Mouse (Mus musculus): Measurements from ENCODE around the gene Isca2. TPM values are rescaled to one million over a fixed set of nuclear protein-coding genes. Genes with fewer than 3 reads are reported as not detected.
A peak's percentile ranks its signal among the peaks of the same experiment; 100 is the strongest.

The Isca2 gene
- total RNA-seq, 2 experiments from 2014 or later = 66.2 to 81.7 TPM

DNA sequence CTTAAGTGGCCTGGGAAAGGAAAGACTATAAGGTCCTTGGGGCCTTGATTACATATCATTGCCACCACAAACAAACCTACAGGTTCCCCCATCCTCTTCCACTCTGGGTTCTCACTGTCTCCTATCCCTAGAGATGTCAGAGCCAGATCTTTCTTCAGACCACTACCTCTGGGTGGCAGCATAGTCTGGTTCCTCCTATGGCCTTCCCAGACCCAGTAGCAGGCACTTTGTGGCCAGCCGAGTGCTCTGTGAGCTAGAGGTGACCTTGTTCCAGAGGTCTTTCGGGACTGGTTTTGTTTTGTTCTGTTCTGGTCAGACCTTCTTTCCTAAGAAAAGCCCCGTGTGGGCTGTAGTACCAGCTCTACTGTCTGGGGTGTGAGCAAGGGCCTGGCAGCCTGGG is 39.0 kb downstream of the Isca2 start:
- no peak for ATAC-seq (replicated peaks; ENCODE audit: poor library complexity, severe bottlenecking)

DNA sequence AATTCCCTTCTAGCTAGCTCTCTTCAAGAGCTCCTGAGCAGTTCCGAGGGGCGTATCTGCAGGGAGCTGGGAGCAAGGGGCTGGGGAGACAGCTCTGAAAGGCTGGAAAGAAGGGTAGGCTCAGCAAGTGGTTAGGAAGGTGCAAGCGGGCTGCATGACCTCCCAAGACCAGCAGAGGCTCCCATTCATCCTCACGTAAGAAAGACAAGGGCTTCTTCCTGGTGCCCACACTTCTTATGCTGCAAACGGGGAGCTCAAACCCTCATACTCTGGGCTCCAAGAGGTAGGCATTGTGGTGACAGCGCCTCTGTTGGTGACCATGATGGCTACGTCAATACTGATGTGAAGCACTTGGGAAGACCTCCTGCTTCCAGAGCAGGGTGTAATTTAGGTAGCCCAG is 40.7 kb downstream of the Isca2 start:
- no peak; the same call in 1 of the 2 replicates for ATAC-seq (replicated peaks; ENCODE audit: poor library complexity, severe bottlenecking)

DNA sequence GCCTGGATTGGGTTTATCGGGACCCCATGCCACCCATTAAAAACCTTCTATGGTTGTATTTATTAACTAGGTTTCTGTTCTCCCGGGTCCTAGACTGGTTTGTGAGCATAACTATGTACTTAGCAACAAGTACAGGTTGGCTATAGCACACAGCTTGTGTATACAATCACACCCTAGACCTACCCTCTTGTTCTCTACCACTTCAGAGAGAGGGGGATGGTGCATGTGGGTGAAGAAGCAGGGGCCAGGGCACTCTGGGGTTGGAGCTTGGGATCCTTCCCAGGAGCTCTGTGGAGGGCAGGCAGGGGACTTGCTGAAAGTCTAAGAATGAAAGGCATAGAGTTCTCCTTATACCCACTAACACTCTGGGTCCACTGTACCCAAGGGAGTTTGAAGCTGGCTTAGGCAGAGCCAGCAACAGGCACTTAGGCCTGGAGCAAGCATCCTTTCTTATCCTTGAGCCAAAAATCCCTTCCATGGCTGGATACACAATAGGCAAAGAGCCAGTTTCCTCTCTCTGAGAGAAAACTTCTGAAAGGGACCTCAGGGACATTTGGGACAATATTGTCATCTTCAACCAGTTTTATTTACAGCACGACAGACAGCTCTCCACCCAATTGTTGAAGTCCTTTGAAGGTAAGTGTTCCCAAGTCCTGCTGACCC is 41.7 kb downstream of the Isca2 start:
- ATAC-seq (replicated peaks; ENCODE audit: poor library complexity, severe bottlenecking) = no peak

DNA sequence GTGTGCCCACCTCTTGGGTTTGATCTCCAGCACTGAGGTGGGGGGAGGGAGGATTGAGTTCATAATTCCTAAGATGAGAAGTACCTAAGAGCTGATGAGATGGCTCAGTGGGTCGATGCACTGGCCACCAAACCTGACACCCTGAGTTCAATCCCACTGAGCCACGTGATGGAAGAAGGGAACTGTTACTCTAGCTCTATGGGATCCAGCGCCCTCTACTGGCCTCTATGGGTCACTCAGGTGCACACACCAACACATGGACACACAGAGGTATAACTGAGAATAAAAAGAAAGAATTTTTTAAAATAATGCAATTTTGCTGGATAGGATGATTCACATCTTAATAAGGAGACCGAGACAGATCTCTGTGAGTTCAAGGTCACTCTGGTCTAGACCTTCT is 45.4 kb downstream of the Isca2 start:
- 0 out of 2 replicates have a peak, but pooled peaks have one; percentile 16 for ATAC-seq (replicated peaks; ENCODE audit: poor library complexity, severe bottlenecking)

DNA sequence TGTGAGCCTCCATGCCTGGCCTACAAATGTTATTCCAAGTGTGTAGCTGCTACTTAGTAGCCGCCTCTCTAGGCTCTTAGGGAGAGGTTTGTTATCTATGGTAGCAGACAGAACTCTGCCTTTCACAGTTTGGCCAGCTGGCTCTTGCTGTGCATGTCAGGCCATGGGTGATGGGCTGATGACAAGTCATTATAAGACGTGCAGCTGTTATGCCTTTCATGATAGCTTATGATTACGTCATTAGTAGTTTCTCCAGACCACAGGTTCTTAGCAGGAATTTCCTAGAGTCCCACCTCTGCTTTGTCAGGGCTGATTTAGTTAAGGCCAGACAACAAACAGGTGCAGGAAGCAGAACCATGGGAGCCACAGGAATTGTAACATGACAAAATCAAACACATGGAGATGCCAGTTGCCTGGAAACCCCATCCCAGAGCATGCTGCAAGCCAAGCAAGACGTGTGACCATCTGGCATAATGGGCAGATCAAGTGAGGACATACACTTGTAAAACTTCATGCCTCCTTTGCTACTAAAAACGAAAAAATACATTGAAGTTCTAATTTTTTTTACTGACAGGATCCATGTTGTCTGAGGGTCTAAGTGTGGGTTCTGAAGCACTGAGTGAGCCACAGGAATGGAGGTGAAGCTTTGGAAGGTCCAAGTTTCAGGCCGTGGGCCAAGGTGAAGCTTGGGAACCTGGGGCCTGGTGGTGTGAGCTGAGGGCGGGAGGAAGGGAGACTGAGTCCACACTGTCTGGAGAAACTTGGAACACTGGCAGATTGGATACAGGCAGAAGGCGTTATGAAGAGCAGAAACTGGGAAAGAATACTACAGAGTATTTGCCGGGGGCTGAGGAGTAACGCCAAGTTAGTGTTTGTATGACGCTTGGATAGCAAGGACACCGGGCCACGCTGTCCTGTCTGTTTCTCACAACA is 46.5 kb downstream of the Isca2 start:
- no peak for ATAC-seq (replicated peaks; ENCODE audit: poor library complexity, severe bottlenecking)

DNA sequence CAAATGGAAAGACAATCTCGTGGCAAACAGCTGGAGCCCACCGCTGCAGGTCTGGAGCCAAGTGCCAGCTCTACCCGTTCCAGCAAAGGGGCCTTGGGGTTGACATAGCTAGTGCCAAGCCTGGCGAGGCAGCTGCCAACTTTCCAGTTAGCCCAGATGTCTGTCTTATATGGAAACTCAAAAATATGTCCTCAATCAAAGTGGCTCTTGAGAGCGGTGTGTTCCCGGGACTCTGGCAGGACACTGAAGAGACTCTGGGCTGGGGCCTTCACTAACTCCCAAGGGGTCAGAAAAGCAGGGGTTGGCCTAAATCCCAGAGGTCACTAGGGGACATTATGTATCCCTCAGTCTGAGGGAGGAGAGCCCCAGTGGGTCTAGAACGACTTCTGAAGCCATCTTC is 50.5 kb downstream of the Isca2 start:
- ATAC-seq (replicated peaks; ENCODE audit: poor library complexity, severe bottlenecking) = no peak

DNA sequence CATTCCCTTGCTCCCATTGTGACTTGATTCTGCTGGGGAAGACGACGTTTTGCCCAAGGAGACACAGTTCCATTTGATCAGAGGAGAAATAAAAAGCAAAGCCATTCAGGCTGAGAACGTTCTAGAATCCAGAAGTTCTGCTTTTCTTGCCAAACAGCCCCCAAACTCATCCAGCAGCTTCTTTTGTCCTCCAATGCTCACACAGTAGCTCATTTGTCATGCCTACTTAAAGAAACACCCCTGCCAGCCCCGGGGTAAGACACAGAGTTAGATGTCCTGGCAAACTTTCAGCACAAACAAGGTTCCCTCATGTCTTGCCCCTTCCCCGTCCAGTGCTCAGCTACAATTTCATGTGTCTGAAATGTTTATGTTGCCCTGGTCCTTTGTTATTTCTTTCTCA is 51.2 kb downstream of the Isca2 start:
- no peak for ATAC-seq (replicated peaks; ENCODE audit: poor library complexity, severe bottlenecking)

Other genes starting within 250 kb of the Isca2 start
- gene Vsx2, start 203.5 kb upstream of the Isca2 start, total RNA-seq (2014; fragmentation: Nextera tagmentation) = not detected in 2 replicates
- gene Vsx2, start 203.5 kb upstream of the Isca2 start, total RNA-seq (2017) = not detected in 2 replicates
- gene Abcd4, start 155.8 kb upstream of the Isca2 start, total RNA-seq (2014; fragmentation: Nextera tagmentation) = 6.9 and 12.3 TPM in 2 replicates
- 2.9 and 3.6 TPM in 2 replicates for gene Abcd4, start 155.8 kb upstream of the Isca2 start, total RNA-seq (2017)
- gene Vrtn, start 132.2 kb upstream of the Isca2 start, total RNA-seq (2014; fragmentation: Nextera tagmentation) = not detected in 2 replicates
- not detected in 2 replicates for gene Vrtn, start 132.2 kb upstream of the Isca2 start, total RNA-seq (2017)
- gene Syndig1l, start 74.4 kb upstream of the Isca2 start, total RNA-seq (2014; fragmentation: Nextera tagmentation) = not detected in 2 replicates
- gene Syndig1l, start 74.4 kb upstream of the Isca2 start, total RNA-seq (2017) = not detected in 2 replicates
- gene Npc2, start 99 bp upstream of the Isca2 start, total RNA-seq (2014; fragmentation: Nextera tagmentation) = 127 and 145 TPM in 2 replicates
- gene Npc2, start 99 bp upstream of the Isca2 start, total RNA-seq (2017) = 85.9 and 86.0 TPM in 2 replicates
- gene Ltbp2, start 103.3 kb downstream of the Isca2 start, total RNA-seq (2014; fragmentation: Nextera tagmentation) = not detected in 2 replicates
- gene Ltbp2, start 103.3 kb downstream of the Isca2 start, total RNA-seq (2017) = not detected in 2 replicates
- gene Fcf1, start 197.6 kb downstream of the Isca2 start, total RNA-seq (2014; fragmentation: Nextera tagmentation) = 131 and 137 TPM in 2 replicates
- 120 and 140 TPM in 2 replicates for gene Fcf1, start 197.6 kb downstream of the Isca2 start, total RNA-seq (2017)
- gene Arel1, start 197.6 kb downstream of the Isca2 start, total RNA-seq (2014; fragmentation: Nextera tagmentation) = 31.0 and 38.8 TPM in 2 replicates
- gene Arel1, start 197.6 kb downstream of the Isca2 start, total RNA-seq (2017) = 37.8 and 45.9 TPM in 2 replicates
- 88.8 and 96.9 TPM in 2 replicates for gene Ylpm1, start 223.1 kb downstream of the Isca2 start, total RNA-seq (2014; fragmentation: Nextera tagmentation)
- 50.0 and 50.5 TPM in 2 replicates for gene Ylpm1, start 223.1 kb downstream of the Isca2 start, total RNA-seq (2017)

Measured in granulocyte monocyte progenitor cell, adult 5-6 weeks (primary cell).